Mouse (Mus musculus): Measurements from ENCODE around the gene Vmn2r62.
"Not testable (repeated sequence)": the region's sequence is repeated elsewhere in the genome, so short reads cannot be mapped to it uniquely, and the experiment has no call there.

Vmn2r62 gene

DNA sequence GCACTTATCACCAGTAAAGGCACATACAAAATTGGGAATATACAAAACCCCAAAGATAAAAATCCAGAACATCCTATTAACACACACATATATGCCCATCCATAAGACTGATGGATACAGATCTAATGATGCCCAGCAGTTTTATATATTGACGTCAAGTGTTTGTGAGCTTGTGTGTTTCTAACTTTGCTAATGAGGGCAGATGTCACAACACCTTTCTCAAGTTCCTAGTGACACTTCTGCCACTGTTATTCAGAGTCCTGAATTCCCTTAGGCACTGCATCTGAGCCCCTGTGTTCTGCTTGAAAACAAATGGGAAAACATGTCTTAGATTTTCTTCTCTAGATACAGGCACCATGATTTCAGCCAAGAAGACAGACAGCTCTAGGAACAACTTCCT is at the start of gene Vmn2r62:
TSS of gene Vmn2r62 (minus strand) at position 101 of the 400 bp plus-strand sequence.
- not testable (repeated sequence) for DNase-seq (ENCODE audit: low spot score)

GRCm38 (mm10) chr7:42838366-42838765 is 45.0 kb upstream of the Vmn2r62 start:
- not testable (repeated sequence) for DNase-seq (ENCODE audit: low spot score)

DNA sequence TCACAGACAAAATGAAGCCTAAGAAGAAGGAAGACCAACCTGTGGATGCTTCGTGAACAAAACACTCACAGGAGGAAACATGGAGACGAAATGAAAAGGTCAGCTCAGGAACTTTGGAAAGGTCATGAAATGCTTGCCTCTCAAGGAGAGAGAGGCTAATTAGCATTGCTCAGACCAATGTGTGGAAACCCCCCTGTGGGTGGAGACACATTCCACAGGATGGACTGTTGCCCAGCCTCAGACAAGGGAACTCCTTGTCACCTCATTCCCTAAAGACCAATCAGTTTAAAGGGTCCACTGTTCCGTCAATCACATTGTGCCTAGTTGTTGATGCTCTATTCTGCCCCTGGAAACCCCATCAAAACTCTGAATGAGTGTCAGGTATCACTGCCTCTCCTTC is 38.9 kb upstream of the Vmn2r62 start:
- no peak for DNase-seq (ENCODE audit: low spot score)

- no peak for DNase-seq (ENCODE audit: low spot score)
Observed at GRCm38 (mm10) chr7:42749836-42750235, 43.5 kb downstream of the Vmn2r62 start.

GRCm38 (mm10) chr7:42738536-42739210 is 54.7 kb downstream of the Vmn2r62 start:
- no peak for DNase-seq (ENCODE audit: low spot score)

GRCm38 (mm10) chr7:42726917-42727316 is 66.4 kb downstream of the Vmn2r62 start, which contains the start of gene Gm17067:
Gm17067 (minus strand) TSS chr7:42727017.
- not testable (repeated sequence) for DNase-seq (ENCODE audit: low spot score)

Measured in left cerebral cortex, adult 11 months (tissue).